Mouse (Mus musculus): Measurements from ENCODE around the gene Stk19. TPM values are rescaled to one million over a fixed set of nuclear protein-coding genes. Genes with fewer than 3 reads are reported as not detected.
"Not testable (repeated sequence)": the region's sequence is repeated elsewhere in the genome, so short reads cannot be mapped to it uniquely, and the experiment has no call there.

The Stk19 gene
- polyA plus RNA-seq, 1 experiment from 2014 or later = 27.1 TPM

GRCm38 (mm10) chr17:34804871-34805562 is 31.7 kb downstream of the Stk19 start:
- ATAC-seq (replicated peaks; ENCODE audit: low FRiP score) (no peak), DNase-seq (ENCODE audit: low spot score) (no peak)
- Histone ChIP-seq H3K4me2 (no peak overlapping the region), H3K9ac (ENCODE audit: low read depth, low read length) (no peak overlapping the region), H3K9me3 (ENCODE audit: control insufficient read depth, low read length) (peaks cover 4% of the 10 kb centered on the region; the same call in 1 of the 2 replicates), H3K27me3 (replicated peaks; ENCODE audit: control insufficient read depth, insufficient read depth, low read length) (no peaks in the 10 kb centered on the region), H3K4me1 (replicated peaks; ENCODE audit: control insufficient read depth, insufficient read depth, low read length) (no peaks in the 10 kb centered on the region), H3K4me3 (ENCODE audit: low read depth, low read length) (no peak overlapping the region), H3K27ac (ENCODE audit: low read depth, low read length) (no peak overlapping the region), H3K36me3 (ENCODE audit: control insufficient read depth, insufficient read depth, low read length) (no peaks in the 10 kb centered on the region)
- WGBS = 63% methylated on average over 6 of the region's 6 CpGs

- 89% methylated on average over 5 of the region's 6 CpGs for WGBS
- not testable (repeated sequence) for H3K27me3 ChIP-seq (replicated peaks; ENCODE audit: control insufficient read depth, insufficient read depth, low read length); DNase-seq (ENCODE audit: low spot score)
Observed at GRCm38 (mm10) chr17:34804301-34804700, 32.4 kb downstream of the Stk19 start, which contains the start of gene Cyp21a1. TSS of gene Cyp21a1 (minus strand) at chr17:34804561.

GRCm38 (mm10) chr17:34803367-34803766 is 33.4 kb downstream of the Stk19 start:
- not testable (repeated sequence) for DNase-seq (ENCODE audit: low spot score); H3K4me3 ChIP-seq (ENCODE audit: low read depth, low read length); ATAC-seq (replicated peaks; ENCODE audit: low FRiP score); H3K27me3 ChIP-seq (replicated peaks; ENCODE audit: control insufficient read depth, insufficient read depth, low read length); H3K36me3 ChIP-seq (ENCODE audit: control insufficient read depth, insufficient read depth, low read length); H3K9ac ChIP-seq (ENCODE audit: low read depth, low read length); H3K4me1 ChIP-seq (replicated peaks; ENCODE audit: control insufficient read depth, insufficient read depth, low read length); H3K9me3 ChIP-seq (ENCODE audit: control insufficient read depth, low read length); H3K4me2 ChIP-seq; H3K27ac ChIP-seq (ENCODE audit: low read depth, low read length)
- WGBS = 87% methylated on average over 6 of the region's 6 CpGs

More at GRCm38 (mm10) chr17:34804301-34804700, 32.4 kb downstream of the Stk19 start, which contains the start of gene Cyp21a1:
- H3K27ac ChIP-seq (ENCODE audit: low read depth, low read length); H3K4me1 ChIP-seq (replicated peaks; ENCODE audit: control insufficient read depth, insufficient read depth, low read length); ATAC-seq (replicated peaks; ENCODE audit: low FRiP score); H3K9me3 ChIP-seq (ENCODE audit: control insufficient read depth, low read length); H3K9ac ChIP-seq (ENCODE audit: low read depth, low read length); H3K36me3 ChIP-seq (ENCODE audit: control insufficient read depth, insufficient read depth, low read length); H3K4me3 ChIP-seq (ENCODE audit: low read depth, low read length); H3K4me2 ChIP-seq: not testable (repeated sequence)

- not testable (repeated sequence) for H3K27ac ChIP-seq (ENCODE audit: low read depth, low read length); ATAC-seq (replicated peaks; ENCODE audit: low FRiP score); H3K9me3 ChIP-seq (ENCODE audit: control insufficient read depth, low read length); H3K4me2 ChIP-seq; H3K4me1 ChIP-seq (replicated peaks; ENCODE audit: control insufficient read depth, insufficient read depth, low read length); H3K4me3 ChIP-seq (ENCODE audit: low read depth, low read length); H3K27me3 ChIP-seq (replicated peaks; ENCODE audit: control insufficient read depth, insufficient read depth, low read length); H3K9ac ChIP-seq (ENCODE audit: low read depth, low read length); DNase-seq (ENCODE audit: low spot score); H3K36me3 ChIP-seq (ENCODE audit: control insufficient read depth, insufficient read depth, low read length)
- WGBS = 90% methylated on average over 9 of the region's 9 CpGs
Observed at GRCm38 (mm10) chr17:34802756-34803155, 34.0 kb downstream of the Stk19 start.

- H3K27ac ChIP-seq (ENCODE audit: low read depth, low read length); DNase-seq (ENCODE audit: low spot score); H3K4me2 ChIP-seq; H3K9ac ChIP-seq (ENCODE audit: low read depth, low read length); ATAC-seq (replicated peaks; ENCODE audit: low FRiP score); H3K4me3 ChIP-seq (ENCODE audit: low read depth, low read length); H3K27me3 ChIP-seq (replicated peaks; ENCODE audit: control insufficient read depth, insufficient read depth, low read length); H3K4me1 ChIP-seq (replicated peaks; ENCODE audit: control insufficient read depth, insufficient read depth, low read length); H3K36me3 ChIP-seq (ENCODE audit: control insufficient read depth, insufficient read depth, low read length); H3K9me3 ChIP-seq (ENCODE audit: control insufficient read depth, low read length): not testable (repeated sequence)
- WGBS = 85% methylated on average over 16 of the region's 16 CpGs
Observed at GRCm38 (mm10) chr17:34800781-34801305, 35.9 kb downstream of the Stk19 start.

GRCm38 (mm10) chr17:34799531-34799925 is 37.2 kb downstream of the Stk19 start:
- WGBS = 78% methylated on average over 4 of the region's 4 CpGs
- Histone ChIP-seq H3K36me3 (ENCODE audit: control insufficient read depth, insufficient read depth, low read length) (no peaks in the 10 kb centered on the region), H3K4me3 (ENCODE audit: low read depth, low read length) (no peak overlapping the region), H3K4me1 (replicated peaks; ENCODE audit: control insufficient read depth, insufficient read depth, low read length) (no peaks in the 10 kb centered on the region), H3K27ac (ENCODE audit: low read depth, low read length) (no peak overlapping the region), H3K9me3 (ENCODE audit: control insufficient read depth, low read length) (no peaks in the 10 kb centered on the region), H3K9ac (ENCODE audit: low read depth, low read length) (no peak overlapping the region), H3K27me3 (replicated peaks; ENCODE audit: control insufficient read depth, insufficient read depth, low read length) (no peaks in the 10 kb centered on the region), H3K4me2 (no peak overlapping the region)
- DNase-seq (ENCODE audit: low spot score) (no peak), ATAC-seq (replicated peaks; ENCODE audit: low FRiP score) (no peak)

GRCm38 (mm10) chr17:34798866-34799530 is 37.7 kb downstream of the Stk19 start:
- Histone ChIP-seq H3K27me3 (replicated peaks; ENCODE audit: control insufficient read depth, insufficient read depth, low read length) (no peaks in the 10 kb centered on the region), H3K9me3 (ENCODE audit: control insufficient read depth, low read length) (no peaks in the 10 kb centered on the region), H3K4me2 (no peak overlapping the region), H3K4me1 (replicated peaks; ENCODE audit: control insufficient read depth, insufficient read depth, low read length) (no peaks in the 10 kb centered on the region), H3K27ac (ENCODE audit: low read depth, low read length) (no peak overlapping the region), H3K36me3 (ENCODE audit: control insufficient read depth, insufficient read depth, low read length) (no peaks in the 10 kb centered on the region), H3K4me3 (ENCODE audit: low read depth, low read length) (no peak overlapping the region), H3K9ac (ENCODE audit: low read depth, low read length) (no peak overlapping the region)
- DNase-seq (ENCODE audit: low spot score) (no peak), ATAC-seq (replicated peaks; ENCODE audit: low FRiP score) (no peak)
- 86% methylated on average over 14 of the region's 17 CpGs for WGBS

- not testable (repeated sequence) for H3K9ac ChIP-seq (ENCODE audit: low read depth, low read length); H3K4me2 ChIP-seq; H3K36me3 ChIP-seq (ENCODE audit: control insufficient read depth, insufficient read depth, low read length); H3K4me1 ChIP-seq (replicated peaks; ENCODE audit: control insufficient read depth, insufficient read depth, low read length); H3K27ac ChIP-seq (ENCODE audit: low read depth, low read length); DNase-seq (ENCODE audit: low spot score); H3K27me3 ChIP-seq (replicated peaks; ENCODE audit: control insufficient read depth, insufficient read depth, low read length); H3K4me3 ChIP-seq (ENCODE audit: low read depth, low read length); H3K9me3 ChIP-seq (ENCODE audit: control insufficient read depth, low read length); ATAC-seq (replicated peaks; ENCODE audit: low FRiP score)
- WGBS = 82% methylated on average over 6 of the region's 7 CpGs
Observed at GRCm38 (mm10) chr17:34798071-34798470, 38.7 kb downstream of the Stk19 start.

Measured in liver, embryonic 11.5 days (tissue).